Mouse (Mus musculus) kidney, postnatal 0 days (tissue): Measurements from ENCODE around the gene Cercam. TPM values are rescaled to one million over a fixed set of nuclear protein-coding genes. Genes with fewer than 3 reads are reported as not detected.

Source experiments
- ATAC-seq: fragments of 200-750 bp; cut with Nextera tagmentation; replicated peaks from 2 replicates; pipeline ENCODE4 v1.8.0; 2017; ENCODE audit warnings: low read depth, moderate number of reproducible peaks, moderate TSS enrichment, moderate library complexity; ENCODE audit not compliant: low FRiP score
- DNase-seq: peaks from one replicate; pipeline ENCODE4 v3.0.0-alpha.2; 2016; ENCODE audit warnings: low spot score
- H3K27ac ChIP-seq: fragments of 300-500 bp; sonication (generic); 2 replicates; pipeline ENCODE4 v1.5.1; 2014; ENCODE audit warnings: mild to moderate bottlenecking
- H3K27me3 ChIP-seq: fragments of 300-500 bp; sonication (generic); 2 replicates; pipeline ENCODE4 v1.6.1; 2014; ENCODE audit warnings: low read length, mixed read lengths; ENCODE audit not compliant: insufficient read depth
- H3K36me3 ChIP-seq: fragments of 300-500 bp; sonication (generic); 2 replicates; pipeline ENCODE4 v1.6.1; 2014; ENCODE audit warnings: low read length, mixed read lengths; ENCODE audit not compliant: insufficient read depth
- H3K4me1 ChIP-seq: fragments of 300-500 bp; sonication (generic); replicated peaks from 2 replicates; pipeline ENCODE4 v1.6.1; 2014; ENCODE audit warnings: antibody characterized with exemption, low read length, mixed read lengths; ENCODE audit not compliant: insufficient read depth
- H3K4me2 ChIP-seq: fragments of 300-500 bp; sonication (generic); 2 replicates; pipeline ENCODE4 v1.6.1; 2014; ENCODE audit warnings: mild to moderate bottlenecking, low read length, moderate library complexity, mixed read lengths
- H3K4me3 ChIP-seq: fragments of 300-500 bp; sonication (generic); replicated peaks from 2 replicates; pipeline ENCODE4 v1.5.1; 2014; ENCODE audit warnings: low read depth, low read length
- H3K9ac ChIP-seq: fragments of 300-500 bp; sonication (generic); 2 replicates; pipeline ENCODE4 v1.6.1; 2014; ENCODE audit warnings: low read depth, low read length
- H3K9me3 ChIP-seq: fragments of 300-500 bp; sonication (generic); replicated peaks from 2 replicates; pipeline ENCODE4 v1.6.1; 2016; ENCODE audit warnings: low read length, inconsistent platforms, mixed read lengths
- CTCF ChIP-seq: IDR thresholded peaks from 2 replicates; pipeline ENCODE4 v1.5.1; 2016; ENCODE audit warnings: antibody characterized with exemption, low read depth, mild to moderate bottlenecking, moderate library complexity
- WGBS: fragments of 180-500 bp; shearing (Covaris S2); extraction: QIAGEN DNeasy Blood & Tissue Kit; methylation state at CpG from one replicate; pipeline ENCODE4 v1.1.7; 2014; 5-methylcytosine and 5-hydroxymethylcytosine counted together
- polyA plus RNA-seq: library from polyadenylated mRNA; unstranded; fragments of >200 nt; fragmentation: Nextera tagmentation; extraction: Ambion mirVana; gene quantifications from 2 replicates; pipeline ENCODE4 v1.2.1, GENCODE M21; 2015

Cercam gene
- polyA plus RNA-seq, 1 experiment from 2014 or later, result 10.2 TPM

DNA sequence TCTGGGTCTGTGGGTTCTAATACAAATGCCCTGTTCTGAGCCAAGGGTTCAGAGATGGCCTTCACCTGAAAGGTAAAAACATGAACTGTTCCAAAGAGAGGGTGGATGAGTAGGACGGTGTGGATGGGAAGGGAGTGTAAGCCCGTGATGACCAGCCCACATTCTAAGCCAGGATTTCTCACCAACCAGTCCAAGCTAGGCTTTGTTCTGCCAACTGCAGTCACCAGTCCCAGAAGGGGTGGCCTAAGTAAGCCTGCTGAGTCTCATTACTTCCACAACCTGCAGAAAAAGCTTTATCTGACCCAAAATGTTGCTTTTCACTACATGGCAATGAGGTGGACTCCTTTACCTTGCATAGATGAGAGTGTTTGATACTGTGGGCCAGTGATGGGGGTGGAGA lies 24.8 kb upstream of the Cercam start:
- 0 out of 2 replicates have a peak, but pooled peaks have one; percentile 10 for ATAC-seq
- Histone ChIP-seq H3K27me3 (peaks cover 26% of the 10 kb centered on the region), H3K4me1 (peaks cover 5% of the 10 kb centered on the region; the same call in 1 of the 2 replicates), H3K4me2 (no peak overlapping the region), H3K4me3 (no peak overlapping the region), H3K9me3 (no peaks in the 10 kb centered on the region), H3K27ac (no peak overlapping the region), H3K36me3 (peaks cover 21% of the 10 kb centered on the region), H3K9ac (no peak overlapping the region)
- TF ChIP-seq CTCF, result no peak
- 90% methylated on average over 2 of the region's 2 CpGs for WGBS
- DNase-seq, result no peak

GRCm38 (mm10) chr2:29844661-29845060 lies 24.3 kb upstream of the Cercam start:
- Histone ChIP-seq H3K9me3 (no peaks in the 10 kb centered on the region), H3K36me3 (peaks cover 20% of the 10 kb centered on the region), H3K4me2 (no peak overlapping the region), H3K9ac (no peak overlapping the region), H3K4me1 (peaks cover 5% of the 10 kb centered on the region; the same call in 1 of the 2 replicates), H3K27me3 (peaks cover 26% of the 10 kb centered on the region), H3K4me3 (no peak overlapping the region), H3K27ac (no peak overlapping the region)
- TF ChIP-seq CTCF, result no peak
- ATAC-seq, result no peak
- 38% methylated on average over 3 of the region's 3 CpGs for whole genome bisulfite sequencing
- DNase-seq, result no peak

DNA sequence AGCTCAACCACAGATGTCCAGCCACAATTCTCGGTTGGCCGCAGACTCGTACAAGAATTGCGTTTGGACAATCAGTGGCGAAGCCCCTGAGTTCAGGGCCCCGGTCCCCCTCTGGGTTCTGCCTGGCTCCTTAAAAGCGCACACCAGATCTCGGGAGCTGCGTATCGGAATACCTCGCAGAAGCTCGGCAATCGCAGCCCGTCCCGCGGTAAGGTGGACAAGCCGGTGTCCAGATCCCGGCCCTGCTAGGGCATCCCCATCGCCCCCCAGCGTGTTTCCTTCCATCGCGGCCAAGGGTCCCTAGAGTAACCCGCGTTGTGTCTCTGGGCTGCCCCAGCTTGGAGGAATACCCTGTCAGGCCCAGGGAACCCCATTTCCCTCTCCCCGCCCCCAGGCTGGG lies 23.3 kb upstream of the Cercam start:
- H3K9me3 ChIP-seq, result no peaks in the 10 kb centered on the region
- ATAC-seq, result no peak

GRCm38 (mm10) chr2:29846061-29846853 lies 22.7 kb upstream of the Cercam start:
- H3K9ac ChIP-seq, result 0 out of 2 replicates have a peak overlapping the region, but pooled peaks have one; percentile 42
- peak overlapping the region; percentile 23; the same call in 1 of the 2 replicates for H3K4me3 ChIP-seq
- H3K9me3 ChIP-seq, result no peaks in the 10 kb centered on the region
- H3K36me3 ChIP-seq, result peaks cover 16% of the 10 kb centered on the region
- H3K27ac ChIP-seq, result no peak overlapping the region
- peaks cover 26% of the 10 kb centered on the region for H3K27me3 ChIP-seq
- 9% methylated on average over 47 of the region's 47 CpGs for WGBS
- no peak for DNase-seq
- no peak for TF ChIP-seq CTCF
- H3K4me1 ChIP-seq, result peaks cover 5% of the 10 kb centered on the region; the same call in 1 of the 2 replicates
- H3K4me2 ChIP-seq, result peak overlapping the region; percentile 51
- ATAC-seq, result no peak; the same call in 1 of the 2 replicates

More for the DNA sequence above, 23.3 kb upstream of the Cercam start:
- no peak for DNase-seq
- Histone ChIP-seq H3K27ac (no peak overlapping the region), H3K4me1 (peaks cover 5% of the 10 kb centered on the region; the same call in 1 of the 2 replicates), H3K9ac (0 out of 2 replicates have a peak overlapping the region, but pooled peaks have one; percentile 42), H3K27me3 (peaks cover 26% of the 10 kb centered on the region), H3K36me3 (peaks cover 17% of the 10 kb centered on the region), H3K4me3 (peak overlapping the region; percentile 23; the same call in 1 of the 2 replicates), H3K4me2 (peak overlapping the region; percentile 51)
- no peak for TF ChIP-seq CTCF
- 13% methylated on average over 24 of the region's 25 CpGs for WGBS

- no peak for DNase-seq
- no peak overlapping the region for H3K4me3 ChIP-seq
- H3K4me1 ChIP-seq, result peaks cover 5% of the 10 kb centered on the region; the same call in 1 of the 2 replicates
- H3K36me3 ChIP-seq, result peaks cover 12% of the 10 kb centered on the region
- no peak for ATAC-seq
- no peak overlapping the region for H3K9ac ChIP-seq
- WGBS, result 46% methylated on average over 3 of the region's 3 CpGs
- no peak overlapping the region for H3K4me2 ChIP-seq
- peaks cover 26% of the 10 kb centered on the region for H3K27me3 ChIP-seq
- no peaks in the 10 kb centered on the region for H3K9me3 ChIP-seq
- TF ChIP-seq CTCF, result no peak
- no peak overlapping the region for H3K27ac ChIP-seq
Measured at GRCm38 (mm10) chr2:29846911-29847310, 22.1 kb upstream of the Cercam start.

DNA sequence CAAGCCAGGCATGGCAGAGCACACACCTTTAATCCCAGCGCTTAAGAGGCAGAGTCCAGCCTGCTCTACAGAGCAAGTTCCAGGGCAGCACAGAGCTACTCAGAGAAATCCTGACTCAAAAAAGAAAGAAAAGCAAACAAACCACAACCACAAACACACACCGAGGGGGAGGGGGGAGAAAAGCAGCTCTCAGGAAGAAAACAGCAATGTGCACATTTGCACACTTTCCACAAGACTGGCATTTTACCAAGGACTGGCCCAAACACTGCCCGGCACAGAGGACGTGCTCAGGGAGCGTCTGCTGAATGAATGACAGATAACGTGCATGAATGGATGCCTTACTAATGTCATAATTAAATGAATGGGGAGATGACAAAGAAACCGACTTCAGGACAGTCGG lies 19.9 kb upstream of the Cercam start:
- DNase-seq (no peak), ATAC-seq (no peak)
- no peak for TF ChIP-seq CTCF
- H3K27me3 ChIP-seq, result peaks cover 26% of the 10 kb centered on the region
- H3K36me3 ChIP-seq, result no peaks in the 10 kb centered on the region
- H3K9ac ChIP-seq, result no peak overlapping the region
- WGBS, result 71% methylated on average over 8 of the region's 8 CpGs
- peaks cover 5% of the 10 kb centered on the region; the same call in 1 of the 2 replicates for H3K4me1 ChIP-seq
- H3K4me2 ChIP-seq, result no peak overlapping the region
- H3K9me3 ChIP-seq, result no peaks in the 10 kb centered on the region
- no peak overlapping the region for H3K27ac ChIP-seq
- H3K4me3 ChIP-seq, result no peak overlapping the region
